In genomic region chr19:41438953-41439352, GRCm38 (mm10) we compare ENCODE assay signal across 18 mouse cellular contexts. TPM values are rescaled to one million over a fixed set of nuclear protein-coding genes. Genes with fewer than 3 reads are reported as not detected.
DNase-seq lines count a peak whose midpoint lies in the region; ATAC-seq lines count a peak whose summit lies in the region.
"Had no signal": no experiment of that assay in that cellular context is flagged by ENCODE, and none has a peak within 500 bp of the region (broad histone marks: within the 10 kb centered on the region; RNA-seq: fewer than 3 reads in every experiment).

No protein-coding gene starts in this region.

- peak; percentile 10 to 12 for DNase-seq in left cerebral cortex, postnatal 14 days (ENCODE audit: low spot score in 2 of 2)
- no peak for DNase-seq in left cerebral cortex, adult 11 months (ENCODE audit: low spot score)
- peak; percentile 30 for DNase-seq in cerebellum, adult 11 months
- DNase-seq in cerebellum, adult 8-10 months: peak; percentile 36
- peak; percentile 42 for DNase-seq in layer of hippocampus, adult 9-11 months
- DNase-seq in adrenal gland, adult 2 months: no peak
- DNase-seq: adrenal gland, postnatal 36 days; heart, postnatal 10 days; kidney, adult 11 months; kidney, postnatal 10 days; liver; lung, embryonic 14.5 days; thymus, adult 2 months had no signal

- intact Hi-C loops in left cerebral cortex, postnatal 14 days (cut with DNase I): no loop called here

- no peak for ATAC-seq in liver, embryonic 12.5 days
- ATAC-seq: midbrain, embryonic 15.5 days had no signal

- no peak overlapping the region for H3K4me2 ChIP-seq in liver, embryonic 12.5 days
- H3K4me2 ChIP-seq: embryonic facial prominence, embryonic 12.5 days; hindbrain, embryonic 15.5 days; lung, embryonic 14.5 days; midbrain, embryonic 15.5 days had no signal

- no peaks in the 10 kb centered on the region for H3K36me3 ChIP-seq in liver, embryonic 12.5 days
- H3K36me3 ChIP-seq: embryonic facial prominence, embryonic 12.5 days; hindbrain, embryonic 15.5 days; midbrain, embryonic 15.5 days had no signal

- H3K9me3 ChIP-seq in liver, embryonic 12.5 days (replicated peaks): no peaks in the 10 kb centered on the region
- H3K9me3 ChIP-seq: embryonic facial prominence, embryonic 12.5 days; hindbrain, embryonic 15.5 days; midbrain, embryonic 15.5 days had no signal

- H3K27ac ChIP-seq in liver, embryonic 12.5 days: no peak overlapping the region
- H3K27ac ChIP-seq: embryonic facial prominence, embryonic 12.5 days; hindbrain, embryonic 15.5 days; midbrain, embryonic 15.5 days had no signal

- WGBS in liver, embryonic 12.5 days (ENCODE audit: insufficient replicate concordance): 60% methylated on average over 6 of the region's 6 CpGs

- H3K27me3 ChIP-seq in liver, embryonic 12.5 days (replicated peaks): peaks cover 16% of the 10 kb centered on the region; the same call in 1 of the 2 replicates
- H3K27me3 ChIP-seq: CH12.LX had no signal

- peaks cover 14% of the 10 kb centered on the region for H3K4me1 ChIP-seq in liver, embryonic 12.5 days
- H3K4me1 ChIP-seq: embryonic facial prominence, embryonic 12.5 days had no signal

- H3K9ac ChIP-seq in liver, embryonic 12.5 days: no peak overlapping the region
- H3K9ac ChIP-seq: embryonic facial prominence, embryonic 12.5 days; hindbrain, embryonic 15.5 days; lung, embryonic 14.5 days; midbrain, embryonic 15.5 days had no signal

- no peak overlapping the region for H3K4me3 ChIP-seq in liver, embryonic 12.5 days
- H3K4me3 ChIP-seq: embryonic facial prominence, embryonic 12.5 days; hindbrain, embryonic 15.5 days; midbrain, embryonic 15.5 days had no signal

RNA-seq across cellular contexts. Expression of gene Lcor, which starts 43.5 kb away (rescaled TPM):
- total RNA-seq in left cerebral cortex, postnatal 14 days (2021): 10 to 100 TPM; 15.0 to 16.4 TPM
- polyA plus RNA-seq in liver, embryonic 12.5 days (2016; fragmentation: Nextera tagmentation; extraction: Ambion mirVana): 7.9 and 9.3 TPM in 2 replicates
- total RNA-seq in adrenal gland, adult 2 months (2021): 10 to 100 TPM; 13.2 to 18.5 TPM
- polyA plus RNA-seq in adrenal gland, adult 2 months (2012; rRNA removed): 0.87 and 2.0 TPM in 2 replicates

RNA-seq across cellular contexts. Expression of gene Pik3ap1, which starts 54.1 kb away (rescaled TPM):
- total RNA-seq in left cerebral cortex, postnatal 14 days (2021): 1 to 10 TPM; 2.2 to 2.5 TPM
- 5.5 and 6.0 TPM in 2 replicates for polyA plus RNA-seq in liver, embryonic 12.5 days (2016; fragmentation: Nextera tagmentation; extraction: Ambion mirVana)
- total RNA-seq in adrenal gland, adult 2 months (2021): 10 to 100 TPM in 1 of 2 experiments, 1 to 10 TPM in 1; 6.5 to 37.2 TPM
- polyA plus RNA-seq in adrenal gland, adult 2 months (2012; rRNA removed): 3.6 and 4.5 TPM in 2 replicates

Comparison
In these comparisons a context has a peak if more than half of its experiments do, and no peak if none do; other contexts are left out.
1. DNase-seq: peak in left cerebral cortex, postnatal 14 days (2 of 2), cerebellum, adult 11 months (single experiment), cerebellum, adult 8-10 months (single experiment) and layer of hippocampus, adult 9-11 months (single experiment); none in left cerebral cortex, adult 11 months (single experiment) and adrenal gland, adult 2 months (single experiment).